Mouse (Mus musculus) large intestine, adult 2 months (tissue): ENCODE measurements around the gene Ncoa5. TPM values are rescaled to one million over a fixed set of nuclear protein-coding genes. Genes with fewer than 3 reads are reported as not detected.

Source experiments
- DNase-seq: peaks from one replicate; pipeline ENCODE4 v3.0.0-alpha.2; 2012; ENCODE audit warnings: low read depth, low spot score
- WGBS: fragments of 180-500 bp; shearing (Covaris S2); methylation state at CpG from one replicate; pipeline ENCODE4 v1.1.7; 2018; 5-methylcytosine and 5-hydroxymethylcytosine counted together
- polyA plus RNA-seq: library from polyadenylated mRNA; depleted of rRNA; stranded (reverse); fragments of >200 nt; gene quantifications from 2 replicates; pipeline ENCODE4 v1.2.3, GENCODE M21; 2012; rRNA removed

The Ncoa5 gene
- polyA plus RNA-seq: 18.1 and 22.0 TPM in 2 replicates

DNA sequence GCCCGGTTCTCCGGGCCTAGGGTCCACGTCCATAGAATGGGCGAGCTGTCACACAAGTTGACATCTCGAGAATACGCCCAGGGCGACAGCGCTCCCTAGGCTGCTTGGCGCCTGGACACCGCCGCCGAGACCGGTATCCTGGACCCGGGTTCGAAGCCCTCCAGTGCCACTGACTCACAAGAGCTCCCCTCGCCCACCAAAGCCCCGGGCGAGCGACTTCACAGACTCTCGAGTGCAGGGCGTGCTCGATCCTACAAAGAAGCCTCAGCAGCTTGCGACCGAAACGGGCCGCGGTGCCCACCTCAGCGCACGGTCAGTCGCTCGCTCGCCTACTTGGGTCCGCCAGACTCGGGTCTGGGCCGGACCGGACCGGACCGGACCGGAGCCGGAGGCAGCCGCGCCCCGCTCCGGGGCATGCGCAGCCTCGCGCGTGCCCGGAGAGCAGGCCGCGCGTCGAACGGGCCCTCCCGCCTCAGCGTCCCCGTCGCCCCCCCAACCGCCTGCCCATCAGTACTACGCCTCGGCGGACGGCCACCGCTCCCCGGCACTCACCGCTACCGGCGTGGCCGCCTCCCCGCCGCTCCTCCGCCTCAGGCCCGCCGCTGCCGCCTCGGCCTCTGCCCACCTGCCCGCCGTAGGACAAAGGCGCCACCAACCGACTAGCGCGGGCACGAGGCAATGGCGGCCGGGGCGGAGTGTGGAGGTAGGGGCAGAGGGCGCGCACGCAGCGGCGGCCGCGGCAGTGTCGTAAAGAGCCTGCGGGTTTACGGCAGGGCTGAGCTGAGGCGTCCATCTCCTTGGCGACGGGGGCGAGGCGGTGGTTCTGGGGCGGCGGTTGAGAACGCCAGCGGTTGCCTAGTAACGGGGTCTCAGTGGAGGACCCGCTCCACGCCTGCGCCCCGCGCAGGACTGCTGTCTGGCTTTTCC, at the start of gene Ncoa5:
Gene Ncoa5 (minus strand): TSS at position 737 of the 927 bp plus-strand sequence.
- peak; percentile 81 for DNase-seq
- under 1% methylated on average over 107 of the region's 111 CpGs for WGBS

DNA sequence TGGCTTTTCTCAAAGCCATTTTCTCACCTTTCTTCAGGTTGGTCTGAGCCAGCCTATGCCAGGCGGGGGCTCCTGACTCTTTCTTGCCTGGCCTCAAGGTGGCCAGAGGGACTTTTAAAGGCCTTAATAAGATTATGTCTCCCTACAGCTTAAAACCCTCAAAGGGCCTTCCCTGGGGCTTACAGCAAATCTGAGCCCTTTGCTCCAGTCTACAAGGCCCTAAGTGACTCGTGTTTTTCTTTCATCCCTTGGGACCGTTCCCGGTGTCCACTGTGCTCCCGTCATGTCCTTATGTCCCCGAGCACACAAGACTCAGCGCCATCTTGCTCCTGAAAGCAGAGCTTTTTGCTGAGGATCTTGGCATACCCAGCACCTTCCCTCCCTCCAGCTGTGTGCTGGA, 46.6 kb upstream of the Ncoa5 start:
- 20% methylated on average over 7 of the region's 7 CpGs for WGBS
- DNase-seq: no peak

DNA sequence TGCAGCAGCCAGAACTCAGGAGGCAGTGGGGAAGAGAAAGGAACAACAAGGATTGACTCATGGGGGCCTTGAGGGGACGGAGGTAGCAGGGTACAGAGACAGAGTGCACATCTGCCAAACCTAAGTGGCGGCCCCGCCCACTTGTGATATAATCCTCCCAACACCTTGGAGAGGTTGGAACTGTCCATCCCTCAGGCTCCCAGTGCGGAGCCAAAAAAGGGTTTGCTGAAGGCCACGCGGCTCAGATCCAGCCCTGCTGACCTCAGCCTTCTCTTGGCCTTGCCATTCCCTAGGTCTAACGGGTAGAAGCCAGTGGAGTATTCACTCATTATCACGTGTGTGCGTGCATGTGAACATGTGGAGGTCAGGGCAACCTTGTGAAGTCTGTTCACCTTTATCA, 46.0 kb upstream of the Ncoa5 start:
- no peak for DNase-seq

DNA sequence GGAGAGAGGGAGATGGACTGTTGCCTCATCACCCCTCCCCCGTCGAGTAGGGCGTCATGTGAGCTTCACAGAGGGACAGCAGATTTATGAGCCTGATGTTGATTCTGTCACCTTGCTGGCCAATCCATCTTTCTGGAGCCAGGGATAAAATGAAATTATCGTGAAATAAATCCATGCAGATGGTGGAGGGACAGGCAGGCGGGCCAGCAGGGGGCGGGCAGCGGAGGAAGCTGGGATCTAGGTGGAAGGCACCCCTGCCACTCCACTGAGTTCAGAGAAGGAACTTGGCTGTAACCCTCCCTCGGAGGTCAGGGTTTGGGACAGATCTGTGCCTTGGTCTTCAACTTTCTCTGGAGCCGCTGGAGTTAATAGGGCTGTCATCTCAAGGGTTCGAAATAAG, 43.9 kb upstream of the Ncoa5 start:
- DNase-seq: no peak
- WGBS: 14% methylated on average over 10 of the region's 10 CpGs

More for the DNA sequence above, 46.0 kb upstream of the Ncoa5 start:
- 19% methylated on average over 9 of the region's 9 CpGs for WGBS

DNA sequence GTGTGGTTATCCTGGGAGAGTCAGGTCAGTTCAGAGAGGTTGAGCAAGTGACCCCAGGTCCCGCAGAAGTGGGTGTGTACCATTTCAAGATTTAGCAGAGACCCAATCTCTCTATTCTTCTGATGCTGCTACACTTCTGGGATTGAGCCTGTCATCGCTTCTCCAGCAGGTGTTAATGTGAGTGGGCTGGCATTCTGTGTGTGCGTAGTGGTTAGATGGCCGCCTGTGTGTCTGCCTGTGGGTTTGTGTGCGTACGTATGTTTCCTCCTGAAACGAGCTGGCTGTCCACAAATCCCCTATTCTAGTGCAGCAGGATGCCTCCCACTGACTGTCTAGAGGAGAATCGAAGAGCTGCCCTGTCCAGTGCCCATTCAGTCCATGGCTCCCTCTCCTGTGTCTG, 43.4 kb upstream of the Ncoa5 start:
- DNase-seq: no peak
- 58% methylated on average over 8 of the region's 8 CpGs for WGBS

DNA sequence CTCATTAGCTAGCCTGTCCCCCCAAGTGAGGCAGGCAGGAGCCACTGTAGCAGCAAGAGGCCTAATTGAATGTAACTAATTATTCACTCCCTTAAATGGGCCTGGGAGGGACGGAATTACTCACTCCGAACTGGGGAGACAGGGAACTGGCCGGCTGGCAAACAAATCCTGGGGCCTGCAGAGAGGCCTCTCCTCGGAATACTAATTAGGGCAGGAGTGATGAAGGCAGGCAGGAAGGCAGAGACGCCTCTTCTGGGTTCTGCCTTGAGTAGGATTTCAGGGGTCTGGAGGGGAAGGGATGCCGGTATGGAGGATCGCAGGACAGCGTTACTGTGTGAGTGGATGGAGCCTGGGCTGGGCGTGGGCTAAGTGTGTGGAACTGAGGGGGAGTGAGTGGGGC, 42.4 kb upstream of the Ncoa5 start:
- WGBS: 9% methylated on average over 9 of the region's 9 CpGs
- no peak for DNase-seq

DNA sequence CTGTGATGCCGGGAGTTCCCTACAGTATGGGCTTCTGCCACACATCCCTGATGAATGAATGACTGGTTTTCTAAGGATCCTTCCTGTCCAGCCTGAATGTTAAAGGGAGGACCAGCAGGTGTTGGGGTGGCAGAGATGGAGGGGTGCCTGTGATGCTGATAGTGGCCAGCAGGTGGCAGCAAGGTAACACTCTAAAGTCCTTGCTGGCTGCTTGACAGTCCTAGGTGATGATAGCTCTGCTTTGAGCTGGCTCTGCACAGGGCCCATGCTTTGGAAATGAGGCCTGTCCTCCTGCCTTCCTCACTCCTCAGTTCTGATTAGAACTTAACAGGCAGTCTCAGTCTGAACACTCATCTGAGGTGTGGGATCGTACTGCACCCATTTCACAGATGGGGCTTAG, 40.3 kb upstream of the Ncoa5 start:
- WGBS: 40% methylated on average over 2 of the region's 2 CpGs

DNA sequence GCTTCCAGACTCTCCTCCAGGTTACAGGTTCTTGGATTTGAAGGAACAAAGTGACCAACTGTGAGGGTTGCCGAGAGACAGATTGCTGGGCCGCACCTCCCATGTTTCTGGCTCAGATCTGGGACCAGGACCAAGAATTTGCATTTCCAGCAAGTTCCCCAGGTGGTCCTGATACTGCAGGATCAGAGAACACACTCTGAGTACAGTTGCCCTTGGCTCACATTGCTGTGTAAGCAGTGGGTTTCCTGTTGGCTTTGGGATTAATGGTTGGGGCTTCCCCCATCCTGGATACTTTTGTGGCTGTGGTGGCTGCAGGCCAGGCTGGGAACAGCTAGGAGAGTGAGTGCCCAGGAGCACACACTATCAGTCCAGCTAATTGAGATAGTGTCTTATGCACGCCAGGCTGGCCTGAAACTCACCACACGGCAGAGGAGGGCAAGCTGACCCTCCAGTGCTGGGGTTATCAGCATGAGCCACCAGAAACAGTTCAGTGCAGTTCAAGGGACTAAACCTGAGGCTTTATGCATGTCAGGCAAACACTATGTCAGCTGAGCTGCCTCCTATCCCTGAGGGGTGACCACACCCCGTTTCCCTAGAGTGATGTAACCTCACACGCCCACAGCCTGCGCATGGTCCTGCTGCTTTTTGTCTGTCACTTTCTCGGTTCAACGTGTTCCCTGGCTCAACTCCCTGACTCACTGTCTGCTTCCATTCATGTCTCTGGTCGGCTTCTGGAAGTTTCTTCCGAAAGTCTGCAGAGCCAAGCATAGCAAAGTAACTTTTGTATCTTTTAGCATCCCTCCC, 39.6 kb upstream of the Ncoa5 start:
- DNase-seq: no peak
- WGBS: 28% methylated on average over 11 of the region's 11 CpGs

More for the DNA sequence above, 40.3 kb upstream of the Ncoa5 start:
- no peak for DNase-seq

DNA sequence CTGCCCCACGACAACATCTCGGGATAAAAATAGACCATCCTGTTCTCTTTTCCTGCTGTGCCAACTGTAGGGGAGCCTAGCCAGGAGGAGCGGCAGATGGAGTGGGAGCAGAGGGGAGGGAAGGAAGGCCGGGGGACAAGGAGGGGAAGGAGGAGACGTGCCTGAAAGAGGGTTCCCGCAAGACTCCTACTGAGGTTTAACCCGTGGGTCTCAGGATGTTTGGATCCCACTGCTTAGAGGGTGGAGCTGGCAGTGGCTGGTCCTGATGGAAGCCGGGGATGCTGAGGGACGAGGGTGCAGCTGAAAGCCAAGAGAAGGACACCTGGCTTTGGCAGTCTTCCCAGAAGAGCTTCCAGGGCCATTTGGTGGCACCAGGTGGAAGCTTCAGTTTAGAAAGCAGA, 38.7 kb upstream of the Ncoa5 start:
- no peak for DNase-seq
- WGBS: 16% methylated on average over 9 of the region's 9 CpGs

DNA sequence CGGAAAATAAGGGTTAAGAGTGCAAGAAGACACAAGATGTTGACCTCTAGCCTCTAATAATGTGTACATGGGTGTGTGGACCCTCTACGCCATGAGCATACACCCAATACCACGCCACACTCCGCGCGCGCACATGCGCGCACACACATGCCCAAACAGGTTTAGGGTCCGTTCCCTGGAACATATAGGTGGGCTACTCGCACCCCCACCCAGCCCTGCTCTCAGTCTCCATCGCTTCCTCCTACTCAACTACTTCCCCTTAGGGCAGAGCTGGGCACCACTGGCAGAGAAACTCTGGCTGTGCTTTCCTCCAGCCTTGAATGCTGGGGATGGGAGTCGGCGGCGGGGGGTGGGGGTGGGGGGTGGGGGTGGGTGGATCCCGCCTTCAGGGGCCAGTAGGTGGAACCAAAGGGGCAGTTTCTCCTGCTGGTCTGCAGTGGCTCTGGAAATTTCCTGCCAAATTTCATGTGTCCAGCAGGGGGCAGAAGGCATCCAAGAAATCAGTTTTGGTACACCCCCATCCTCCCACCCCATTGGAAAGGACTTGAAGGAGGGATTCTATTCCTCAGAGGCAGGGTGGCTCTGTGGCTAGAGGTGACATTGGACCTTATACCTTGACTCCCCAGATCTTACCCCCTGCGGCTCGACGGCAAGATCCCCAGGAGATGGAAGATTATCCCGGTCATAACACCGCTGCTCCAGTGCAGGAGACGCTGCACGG, 35.6 kb upstream of the Ncoa5 start:
- 26% methylated on average over 23 of the region's 23 CpGs for WGBS
- DNase-seq: no peak

DNA sequence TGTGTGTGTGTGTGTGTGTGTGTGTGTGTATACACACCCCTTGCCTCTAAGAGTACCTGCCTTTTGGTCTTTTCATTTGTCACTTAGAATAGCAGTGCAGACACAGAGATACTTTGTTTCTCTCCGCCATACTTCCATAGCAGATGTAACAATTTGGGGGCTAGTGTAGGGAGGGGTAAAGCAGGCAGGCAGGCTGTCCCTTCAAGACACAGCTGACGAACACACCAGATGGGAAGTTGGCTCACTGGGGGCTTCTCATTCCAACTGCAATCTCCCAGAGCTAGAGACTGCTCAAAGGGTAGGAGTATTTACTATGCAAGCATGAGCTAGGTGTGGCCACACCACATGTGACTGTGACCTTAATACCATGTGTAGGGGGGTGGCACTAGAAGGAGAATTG, 34.1 kb upstream of the Ncoa5 start:
- no peak for DNase-seq
- WGBS: 61% methylated on average over 2 of the region's 2 CpGs

DNA sequence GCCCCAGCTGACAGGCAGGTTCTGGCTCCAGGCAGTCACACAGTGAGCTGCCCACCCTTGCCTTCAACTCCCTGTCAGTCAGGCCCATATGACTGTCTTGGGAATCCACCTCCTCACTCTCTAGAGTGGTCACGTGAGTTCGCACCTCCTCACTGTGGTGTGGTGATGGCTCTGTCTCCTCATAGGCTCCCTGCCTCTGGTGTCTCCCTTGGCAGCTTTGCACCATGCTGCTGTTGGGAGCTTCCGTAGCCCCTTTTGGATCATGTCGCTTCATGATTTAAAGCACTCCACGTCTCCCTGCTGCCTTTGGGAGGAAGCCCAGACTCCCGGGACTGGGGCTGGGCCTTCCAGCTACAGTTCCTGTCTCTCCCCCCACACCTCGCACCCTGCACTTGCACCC, 29.8 kb upstream of the Ncoa5 start:
- 53% methylated on average over 7 of the region's 7 CpGs for WGBS

DNA sequence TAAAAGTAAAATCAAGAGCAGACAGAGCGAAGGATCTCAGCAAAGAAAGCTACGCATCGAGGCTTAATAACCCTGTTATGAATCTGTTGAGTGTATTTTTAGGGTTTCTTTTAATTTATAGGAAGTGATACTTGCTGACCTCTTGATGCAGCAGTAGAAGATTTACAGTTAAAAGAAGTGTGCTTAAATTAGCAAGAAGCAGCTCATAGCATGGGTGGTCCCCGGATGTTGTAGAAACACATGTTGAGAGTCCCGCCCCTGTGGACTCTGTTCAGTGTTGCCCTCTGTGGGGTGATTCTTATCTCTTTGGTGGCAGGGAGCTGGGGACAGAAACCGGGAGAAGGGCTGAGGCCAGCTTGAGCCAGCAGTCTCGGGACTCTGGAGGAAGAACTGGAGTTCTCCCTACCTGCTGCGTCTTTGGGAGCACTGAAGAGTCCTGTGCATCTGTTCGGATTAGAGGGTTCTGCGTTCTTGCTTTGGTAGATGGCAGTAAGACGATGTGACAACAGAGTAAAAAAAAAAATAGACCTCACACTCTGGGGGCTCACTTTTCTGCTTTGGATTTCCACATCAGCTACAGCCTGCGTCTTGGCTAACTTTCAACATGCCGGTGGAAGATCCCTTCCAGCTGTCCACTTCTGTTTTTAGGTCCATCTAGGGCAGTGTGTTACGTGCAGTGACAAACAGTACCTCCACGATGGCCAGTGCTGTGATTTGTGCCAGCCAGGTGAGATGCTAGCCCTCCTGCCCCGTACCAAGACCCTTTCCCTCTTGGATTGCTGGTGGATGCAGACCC, 27.2 kb upstream of the Ncoa5 start:
- WGBS: 61% methylated on average over 16 of the region's 16 CpGs
- no peak for DNase-seq

More for the DNA sequence above, 29.8 kb upstream of the Ncoa5 start:
- no peak for DNase-seq

DNA sequence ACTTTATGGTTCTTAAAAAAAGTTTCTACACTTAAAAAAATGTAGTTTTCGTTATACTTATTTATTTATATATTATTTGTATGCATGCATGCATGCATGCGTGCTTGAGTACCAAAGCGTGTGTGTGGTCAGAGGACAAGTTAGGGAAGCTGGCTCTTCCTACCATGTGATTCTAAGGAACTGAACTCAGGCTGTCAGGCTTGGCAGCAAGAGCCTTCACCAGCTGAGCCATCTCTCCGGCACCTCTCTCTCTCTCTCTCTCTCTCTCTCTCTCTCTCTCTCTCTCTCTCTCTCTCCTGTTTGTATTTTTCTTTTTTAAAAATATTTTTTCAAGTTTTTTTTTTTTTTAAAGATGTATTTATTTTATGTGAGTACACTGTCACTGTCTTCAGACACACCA, 25.3 kb upstream of the Ncoa5 start:
- 83% methylated on average over 4 of the region's 4 CpGs for WGBS
- no peak for DNase-seq

DNA sequence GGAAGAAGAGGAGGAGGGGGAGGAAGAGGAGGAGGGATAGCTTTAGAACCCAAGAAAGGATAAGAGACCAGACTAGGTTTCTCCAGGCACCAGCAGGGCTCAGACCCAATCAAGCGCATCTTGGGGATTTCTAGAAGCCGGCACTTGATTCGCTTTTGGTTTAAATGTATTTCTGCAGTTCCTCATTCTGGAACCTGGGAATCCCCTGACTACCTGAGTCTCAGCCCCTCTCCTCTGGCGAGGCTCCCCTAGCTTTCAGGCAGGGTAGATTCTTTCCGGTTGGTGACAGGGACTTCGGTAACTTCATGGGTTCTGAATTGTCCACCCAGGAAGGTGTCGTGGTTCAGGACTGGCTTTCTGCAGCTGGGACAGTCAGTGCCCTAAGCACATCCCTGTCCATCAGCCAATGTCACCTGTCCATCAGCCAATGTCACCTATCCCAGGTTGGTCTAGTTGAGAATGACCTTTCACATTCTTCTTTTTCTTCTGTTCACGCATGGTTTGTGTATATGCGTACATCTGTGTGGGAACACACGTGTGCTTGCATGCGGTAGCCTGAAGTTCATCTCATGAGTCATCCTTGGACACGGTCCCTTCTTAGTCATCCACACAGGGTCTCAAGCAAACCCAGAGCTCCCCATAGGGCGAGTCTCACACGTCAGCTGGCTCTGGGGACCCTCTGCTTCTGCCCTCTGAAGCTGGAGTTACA, 21.9 kb upstream of the Ncoa5 start:
- WGBS: 65% methylated on average over 14 of the region's 14 CpGs
- DNase-seq: no peak

DNA sequence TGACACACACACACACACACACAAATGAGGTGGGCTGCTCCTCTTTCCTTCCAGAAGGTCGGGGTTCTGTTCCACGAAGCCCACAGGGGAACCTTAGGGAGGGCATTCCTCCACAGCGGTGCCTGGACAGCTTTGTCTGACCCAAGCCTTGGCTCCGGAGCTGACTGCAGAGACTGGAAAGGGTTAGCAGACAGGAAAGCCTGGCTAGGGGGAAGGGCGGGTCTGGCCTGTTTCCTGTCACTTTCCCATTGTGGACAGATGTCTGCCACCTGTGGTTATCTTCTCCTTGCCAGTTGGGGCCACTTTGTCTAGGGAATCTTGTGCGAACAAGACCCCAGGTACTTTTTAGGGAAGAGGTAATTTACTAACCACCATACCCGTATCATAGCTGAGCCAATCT, 21.2 kb upstream of the Ncoa5 start:
- no peak for DNase-seq
- 5% methylated on average over 7 of the region's 7 CpGs for WGBS

DNA sequence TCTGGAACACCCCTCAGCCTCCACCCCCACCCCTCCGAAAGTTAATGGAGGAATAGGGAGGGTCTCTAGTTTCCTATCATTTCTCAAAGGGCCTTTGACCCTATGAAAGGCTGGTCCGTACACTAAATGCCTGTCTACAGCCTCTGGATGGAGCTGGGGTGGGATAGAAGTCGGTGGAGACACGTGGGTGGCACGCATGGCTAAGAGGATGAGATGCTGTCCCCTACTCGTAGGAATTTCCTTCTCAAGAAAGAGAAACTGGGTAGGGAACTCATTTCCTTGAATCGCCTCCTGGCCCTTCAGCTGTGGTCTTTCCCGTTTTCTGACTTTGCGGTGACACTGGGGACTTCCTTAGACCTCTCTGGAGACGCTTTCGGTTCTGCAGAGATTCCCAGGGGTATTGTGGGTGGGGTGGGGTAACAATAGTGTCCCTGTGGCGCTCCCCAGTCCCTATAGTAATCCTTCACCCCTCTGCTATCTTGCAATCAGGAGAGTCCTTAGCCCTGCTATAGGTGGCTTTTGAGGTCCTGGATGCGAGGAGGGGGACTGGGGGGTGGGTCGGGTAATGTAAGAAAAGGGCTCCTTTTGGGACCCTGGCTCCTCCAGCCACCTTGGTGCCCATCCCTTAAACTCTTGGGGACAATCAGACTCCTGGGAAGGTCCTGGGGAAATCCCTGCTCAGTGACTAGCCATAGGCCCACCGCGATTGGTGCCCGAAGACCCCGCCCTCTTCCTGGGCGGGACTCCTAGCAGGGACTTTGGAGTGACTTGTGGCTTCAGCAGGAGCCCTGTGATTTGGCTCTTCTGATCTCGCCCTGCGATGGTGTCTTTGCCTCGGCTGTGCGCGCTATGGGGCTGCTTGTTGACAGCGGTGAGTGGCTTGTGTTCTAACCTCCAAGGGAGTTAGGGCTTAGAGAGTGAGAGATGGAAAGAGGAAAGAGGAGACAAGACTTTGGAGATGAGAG, 20.5 kb upstream of the Ncoa5 start, which contains the start of gene Cd40:
Gene Cd40 (plus strand): TSS at position 740 of the 965 bp plus-strand sequence.
- DNase-seq: no peak
- WGBS: 8% methylated on average over 25 of the region's 25 CpGs
